Comparison of ENCODE assay signal across 11 mouse cellular contexts in genomic region chr11:109616766-109617165, GRCm38 (mm10). TPM values are rescaled to one million over a fixed set of nuclear protein-coding genes. Genes with fewer than 3 reads are reported as not detected.
DNase-seq lines count a peak whose midpoint lies in the region; ATAC-seq and TF ChIP-seq lines count a peak whose summit lies in the region.
"Had no signal": no experiment of that assay in that cellular context is flagged by ENCODE, and none has a peak within 500 bp of the region (broad histone marks: within the 10 kb centered on the region; RNA-seq: fewer than 3 reads in every experiment).

No protein-coding gene starts in this region.

- H3K9me3 ChIP-seq in heart, embryonic 10.5 days: no peaks in the 10 kb centered on the region
- no peaks in the 10 kb centered on the region for H3K9me3 ChIP-seq in MEL (replicated peaks; ENCODE audit: insufficient read depth, low read length)
- H3K9me3 ChIP-seq in liver, embryonic 11.5 days (ENCODE audit: control insufficient read depth, low read length): no peaks in the 10 kb centered on the region

- H3K4me3 ChIP-seq in heart, embryonic 10.5 days: no peak overlapping the region
- H3K4me3 ChIP-seq in MEL (ENCODE audit: control insufficient read depth in 1 of 2, insufficient read depth in 1 of 2, low read depth in 2 of 2, low read length in 2 of 2): 0 out of 4 replicates have a peak overlapping the region, but pooled peaks of 1 of the 2 experiments have one; percentile 14
- H3K4me3 ChIP-seq in liver, embryonic 11.5 days (ENCODE audit: low read depth, low read length): no peak overlapping the region; the same call in 1 of the 2 replicates

- no peak for TF ChIP-seq CTCF in MEL (IDR thresholded peaks at IDR 0.05 in 2 of 3, conservative IDR thresholded peaks at IDR 0.05 in 1 of 3; ENCODE audit: control insufficient read depth in 1 of 3, insufficient read depth in 1 of 3, low read depth in 2 of 3, low read length in 3 of 3, poor library complexity in 1 of 3, severe bottlenecking in 1 of 3)

- ATAC-seq in liver, embryonic 11.5 days (replicated peaks; ENCODE audit: low FRiP score): 0 out of 2 replicates have a peak, but pooled peaks have one; percentile 10
- ATAC-seq in monocyte, adult 5-6 weeks (replicated peaks; ENCODE audit: insufficient number of reproducible peaks, low FRiP score, low TSS enrichment, poor library complexity, severe bottlenecking): no peak
- ATAC-seq: activated CD4-positive, CD25-positive, alpha-beta regulatory T cell, adult 4 months had no signal

- no peaks in the 10 kb centered on the region for H3K36me3 ChIP-seq in heart, embryonic 10.5 days
- H3K36me3 ChIP-seq in MEL (ENCODE audit: control insufficient read depth in 1 of 2, insufficient read depth in 2 of 2, low read length in 2 of 2): peaks cover 0 to 32% of the 10 kb centered on the region in 2 experiments; a peak in 2 of 4 replicates
- no peaks in the 10 kb centered on the region for H3K36me3 ChIP-seq in liver, embryonic 11.5 days (ENCODE audit: control insufficient read depth, insufficient read depth, low read length)

- peaks cover 25% of the 10 kb centered on the region for H3K4me1 ChIP-seq in heart, embryonic 10.5 days
- peaks cover 18 to 34% of the 10 kb centered on the region in 2 experiments for H3K4me1 ChIP-seq in MEL (ENCODE audit: control insufficient read depth in 1 of 2, insufficient read depth in 2 of 2, low read length in 2 of 2)
- H3K4me1 ChIP-seq in liver, embryonic 11.5 days (replicated peaks; ENCODE audit: control insufficient read depth, insufficient read depth, low read length): peaks cover 44% of the 10 kb centered on the region

- 62% methylated on average over 4 of the region's 4 CpGs for WGBS in heart, embryonic 10.5 days
- 44% methylated on average over 4 of the region's 4 CpGs for WGBS in liver, embryonic 11.5 days

- no peak for TF ChIP-seq RAD21 in MEL (IDR thresholded peaks at IDR 0.05; ENCODE audit: low read depth, low read length)

- H3K27ac ChIP-seq in heart, embryonic 10.5 days: peak overlapping the region; percentile 44; the same call in 1 of the 2 replicates
- H3K27ac ChIP-seq in MEL (ENCODE audit: control insufficient read depth, low read depth, low read length): peak overlapping the region; percentile 39
- H3K27ac ChIP-seq in liver, embryonic 11.5 days (ENCODE audit: low read depth, low read length): peak overlapping the region; percentile 85

- peak overlapping the region; percentile 41; the same call in 1 of the 2 replicates for H3K9ac ChIP-seq in MEL (ENCODE audit: control insufficient read depth, low read depth, low read length, poor library complexity, severe bottlenecking)
- H3K9ac ChIP-seq in liver, embryonic 11.5 days (ENCODE audit: low read depth, low read length): peak overlapping the region; percentile 38

- H3K27me3 ChIP-seq in heart, embryonic 10.5 days (ENCODE audit: insufficient read depth, poor library complexity, severe bottlenecking): no peaks in the 10 kb centered on the region
- no peaks in the 10 kb centered on the region for H3K27me3 ChIP-seq in MEL (ENCODE audit: control insufficient read depth in 1 of 2, insufficient read depth in 2 of 2, low read length in 2 of 2)
- no peaks in the 10 kb centered on the region for H3K27me3 ChIP-seq in liver, embryonic 11.5 days (replicated peaks; ENCODE audit: control insufficient read depth, insufficient read depth, low read length)

- no peak for TF ChIP-seq POLR2A in MEL (IDR thresholded peaks at IDR 0.05; ENCODE audit: control insufficient read depth in 1 of 2, insufficient read depth in 1 of 2, low read depth in 1 of 2, low read length in 2 of 2, poor library complexity in 1 of 2)

- no peaks in the 10 kb centered on the region for H3K79me2 ChIP-seq in MEL (ENCODE audit: control insufficient read depth, insufficient read depth, low read length, poor library complexity)

- peak in 1 of 2 experiments; percentile 4; a peak in 1 of 4 replicates for TF ChIP-seq EP300 in MEL (IDR thresholded peaks at IDR 0.05; ENCODE audit: low read depth in 1 of 2, low read length in 2 of 2)

- H3K4me2 ChIP-seq in liver, embryonic 11.5 days: peak overlapping the region; percentile 51

- DNase-seq in heart, embryonic 10.5 days (ENCODE audit: low spot score): no peak
- DNase-seq in heart, adult 8-10 months (ENCODE audit: low spot score): no peak
- DNase-seq in MEL (ENCODE audit: low read depth, low spot score): peak; percentile 32
- peak; percentile 49 for DNase-seq in c-Kit-negative CD71-positive TER-119-positive erythroid progenitor cells, embryonic 14.5 days (ENCODE audit: low read depth, low spot score)
- DNase-seq in liver, embryonic 11.5 days (ENCODE audit: low spot score): no peak
- DNase-seq in layer of hippocampus, adult 8-10 months (ENCODE audit: low spot score in 2 of 2): no peak
- DNase-seq: cerebellum, adult 9-11 months; gastrocnemius, postnatal 36 days; thymus, adult 2 months had no signal

TF ChIP-seq in MEL, 35 proteins besides CTCF, POLR2A, EP300 and RAD21:
- no peak; the same call in 1 of the 2 replicates for TF ChIP-seq ETS1 (IDR thresholded peaks at IDR 0.05; ENCODE audit: low read depth, low read length)
- TF ChIP-seq JUND (IDR thresholded peaks at IDR 0.05; ENCODE audit: low read depth, low read length): no peak

RNA-seq across cellular contexts. Expression of gene Wipi1, which starts 5.0 kb away (rescaled TPM):
- 29.8 and 38.8 TPM in 2 replicates for polyA plus RNA-seq in heart, embryonic 10.5 days (2016; fragmentation: Nextera tagmentation; extraction: Ambion mirVana)
- 100 to 1,000 TPM; 110 to 141 (median 120) TPM for total RNA-seq in heart, adult 8-10 months (2022)
- 2.5 and 2.6 TPM in 2 replicates for total RNA-seq in MEL (2012; rRNA removed)
- 1 to 10 TPM in 1 of 2 experiments, not detected in 1; 8.2 TPM for polyA plus RNA-seq in MEL (2012; ENCODE audit: insufficient read depth in 1 of 2, insufficient read length in 2 of 2, low read depth in 1 of 2, low replicate concordance in 2 of 2, missing spikeins in 1 of 2)
- 18.9 and 21.8 TPM in 2 replicates for polyA plus RNA-seq in liver, embryonic 11.5 days (2014; fragmentation: Nextera tagmentation; extraction: Ambion mirVana)
- 10 to 100 TPM; 22.9 to 25.6 (median 23.6) TPM for total RNA-seq in layer of hippocampus, adult 8-10 months (2022)
- total RNA-seq in monocyte, adult 5-6 weeks (2017): 1.5 to 4.0 TPM (median 1.9 TPM) in 3 replicates

RNA-seq across cellular contexts. Expression of gene Prkar1a, which starts 32.4 kb away (rescaled TPM):
- polyA plus RNA-seq in heart, embryonic 10.5 days (2016; fragmentation: Nextera tagmentation; extraction: Ambion mirVana): 365 and 443 TPM in 2 replicates
- total RNA-seq in heart, adult 8-10 months (2022): 100 to 1,000 TPM; 347 to 373 (median 363) TPM
- total RNA-seq in MEL (2012; rRNA removed): 69.6 and 70.2 TPM in 2 replicates
- polyA plus RNA-seq in MEL (2012; ENCODE audit: insufficient read depth in 1 of 2, insufficient read length in 2 of 2, low read depth in 1 of 2, low replicate concordance in 2 of 2, missing spikeins in 1 of 2): 100 to 1,000 TPM in 1 of 2 experiments, not detected in 1; 152 TPM
- 261 and 285 TPM in 2 replicates for polyA plus RNA-seq in liver, embryonic 11.5 days (2014; fragmentation: Nextera tagmentation; extraction: Ambion mirVana)
- total RNA-seq in layer of hippocampus, adult 8-10 months (2022): 100 to 1,000 TPM; 539 to 574 (median 549) TPM
- 124 to 194 TPM (median 167 TPM) in 3 replicates for total RNA-seq in monocyte, adult 5-6 weeks (2017)

Comparison
In these comparisons a context has a peak if more than half of its experiments do, and no peak if none do; other contexts are left out.
1. DNase-seq: peak in MEL (single experiment) and c-Kit-negative CD71-positive TER-119-positive erythroid progenitor cells, embryonic 14.5 days (single experiment); none in heart, embryonic 10.5 days (single experiment), heart, adult 8-10 months (single experiment), liver, embryonic 11.5 days (single experiment) and layer of hippocampus, adult 8-10 months (0 of 2).
2. RNA of gene Wipi1, which starts 5.0 kb away (total RNA-seq): 110 to 141 TPM in heart, adult 8-10 months; 22.9 to 25.6 TPM in layer of hippocampus, adult 8-10 months, 2.5 to 2.6 TPM in MEL and 1.5 to 4.0 TPM in monocyte, adult 5-6 weeks; every median in the first group is over 4 times any median in the second.
3. Peak in every context shown above with its lines, with median percentiles within 50 percentile points of each other: H3K27ac ChIP-seq.